Mouse (Mus musculus) heart, postnatal 25 days (tissue): ENCODE measurements around the gene Srgap2. TPM values are rescaled to one million over a fixed set of nuclear protein-coding genes. Genes with fewer than 3 reads are reported as not detected.
"Not testable (repeated sequence)": the region's sequence is repeated elsewhere in the genome, so short reads cannot be mapped to it uniquely, and the experiment has no call there.

Experiments used
- DNase-seq: peaks from one replicate; pipeline ENCODE4 v3.0.0; 2022; ENCODE audit warnings: low spot score
- intact Hi-C: fragments of 180-260 bp; cut with DNase I; formaldehyde crosslinking; loops from one replicate; pipeline ENCODE4 v1.15.1; 2025
- total RNA-seq, 2 experiments: library from RNA; stranded (reverse); gene quantifications; 2 replicates each; pipeline ENCODE4 v1.2.3; 2021

Gene Srgap2
- total RNA-seq, 2 experiments from 2014 or later = 22.8 to 24.3 TPM

DNA sequence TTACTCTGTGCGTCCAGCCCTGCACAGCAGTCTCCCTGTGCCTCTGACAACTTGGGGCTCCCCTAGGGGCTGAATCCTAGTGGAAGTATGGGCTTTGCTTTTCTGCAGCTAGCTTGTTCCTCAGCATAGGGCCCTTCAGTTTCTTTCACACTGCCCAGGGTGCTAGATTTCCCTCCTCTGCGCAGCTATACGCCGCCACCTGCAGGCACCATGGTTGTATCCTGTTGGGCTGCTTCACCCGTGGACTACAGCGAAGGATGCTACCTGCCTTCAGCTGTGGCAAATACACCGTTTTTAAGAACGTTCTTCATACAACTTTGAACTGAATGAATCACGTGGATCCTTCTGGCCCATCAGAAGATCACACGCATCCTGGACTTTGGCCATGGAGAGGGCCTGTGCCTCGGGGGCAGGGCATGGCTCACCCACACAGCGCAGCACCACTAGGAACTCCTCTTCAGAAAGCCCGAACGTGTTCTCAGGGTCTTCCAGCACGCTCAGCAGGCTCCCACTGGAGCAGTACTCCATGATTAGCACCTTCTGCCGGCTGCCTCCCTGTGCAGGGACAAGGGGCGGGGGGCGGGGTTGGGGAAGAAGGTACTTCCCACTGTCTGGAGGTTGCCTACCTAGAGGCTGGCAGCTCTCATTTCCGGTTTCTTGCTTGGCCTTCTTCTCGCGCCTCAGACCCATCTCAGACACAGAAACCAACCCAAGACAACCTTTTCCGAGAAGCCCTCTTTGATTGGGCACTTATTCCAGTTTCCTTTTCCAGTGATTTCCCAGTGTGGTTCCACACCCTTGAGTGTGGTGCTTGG lies 252.2 kb downstream of the Srgap2 start:
- DNase-seq = no peak
- intact Hi-C loops = loop anchor here (5.0 kb wide), 1 partner anchor 282 kb away; no protein-coding TSS in a partner anchor

DNA sequence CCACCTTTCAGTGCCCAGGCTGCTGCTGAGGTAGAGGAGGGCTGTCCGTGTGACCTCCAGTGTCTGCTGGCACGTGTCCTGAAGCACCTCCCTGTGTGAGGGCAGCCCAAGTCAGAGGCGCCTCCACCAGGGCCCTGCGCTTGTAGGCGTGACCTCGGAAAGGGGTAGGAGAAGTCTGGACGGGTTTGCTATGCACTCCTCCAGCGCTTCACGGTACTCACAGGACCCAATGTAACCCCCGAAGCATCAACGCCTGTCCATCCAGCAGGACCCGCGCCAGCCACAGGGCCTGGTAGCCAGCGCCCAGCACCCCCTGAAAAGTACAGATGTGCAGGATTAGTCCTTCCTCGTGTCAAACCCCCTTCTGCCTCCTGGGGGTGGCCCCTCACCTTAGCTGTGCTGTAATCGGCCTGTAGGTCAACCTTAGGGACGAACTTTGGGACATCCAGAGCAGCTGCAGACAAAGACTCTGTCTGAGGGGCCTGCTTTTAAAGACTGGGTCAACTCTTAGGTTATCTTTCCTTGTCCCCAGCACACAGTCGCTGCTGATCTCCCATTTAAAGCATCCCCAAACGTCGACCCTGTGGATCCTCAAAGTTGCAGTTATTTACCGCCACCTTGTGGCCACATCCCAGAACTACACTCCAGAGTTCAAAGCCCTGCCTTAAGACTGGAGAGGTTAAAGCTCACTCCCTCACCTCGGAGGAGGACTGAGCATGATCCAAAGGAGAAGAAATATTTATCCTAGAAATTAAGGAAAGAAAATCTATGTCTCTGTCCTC lies 257.2 kb downstream of the Srgap2 start:
- no peak for DNase-seq
- intact Hi-C loops = loop anchor here (5.0 kb wide), 1 partner anchor 287 kb away; no protein-coding TSS in a partner anchor

DNA sequence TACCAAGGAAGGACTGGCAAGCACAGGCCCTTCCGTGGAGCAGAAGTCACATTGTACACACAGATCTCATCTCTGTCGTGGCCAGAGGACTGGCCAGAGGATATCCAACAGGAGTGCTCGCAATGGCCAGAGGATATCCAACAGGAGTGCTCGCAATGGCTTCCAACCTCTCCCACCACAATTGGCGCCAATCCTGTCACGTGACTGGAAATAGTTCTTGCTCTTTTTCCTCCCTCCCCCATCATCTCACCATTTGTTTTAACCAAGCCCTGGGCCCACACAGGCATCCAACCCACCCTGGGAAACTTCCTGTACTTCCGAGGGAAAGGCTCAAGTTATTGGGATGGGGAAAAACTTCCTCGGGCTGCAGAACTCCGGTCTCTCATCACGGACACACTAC lies 258.4 kb downstream of the Srgap2 start:
- intact Hi-C loops = no loop called here

DNA sequence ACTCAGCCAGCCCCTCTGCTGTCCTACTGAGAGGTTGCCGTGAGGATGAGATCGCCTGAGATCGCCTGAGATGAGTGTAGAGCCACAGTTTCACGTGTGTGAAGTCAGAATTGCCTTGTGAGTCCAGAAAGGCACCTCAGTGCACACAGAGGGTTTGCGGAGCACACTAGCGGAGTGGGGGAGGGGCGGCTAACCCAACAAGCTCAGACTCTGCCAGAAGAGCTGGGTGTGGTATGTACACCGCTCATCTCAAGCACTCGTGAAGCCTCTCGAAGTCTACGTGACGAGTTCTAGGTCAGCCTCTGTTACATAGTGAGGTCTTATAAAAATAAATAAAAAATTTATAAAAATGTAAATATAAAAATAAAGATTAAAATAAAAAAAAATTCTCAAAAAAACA lies 263.2 kb downstream of the Srgap2 start:
- DNase-seq = no peak
- intact Hi-C loops = loop anchor here (5.0 kb wide), 1 partner anchor 387 kb away; no protein-coding TSS in a partner anchor

More for the DNA sequence above, 258.4 kb downstream of the Srgap2 start:
- DNase-seq = no peak

DNA sequence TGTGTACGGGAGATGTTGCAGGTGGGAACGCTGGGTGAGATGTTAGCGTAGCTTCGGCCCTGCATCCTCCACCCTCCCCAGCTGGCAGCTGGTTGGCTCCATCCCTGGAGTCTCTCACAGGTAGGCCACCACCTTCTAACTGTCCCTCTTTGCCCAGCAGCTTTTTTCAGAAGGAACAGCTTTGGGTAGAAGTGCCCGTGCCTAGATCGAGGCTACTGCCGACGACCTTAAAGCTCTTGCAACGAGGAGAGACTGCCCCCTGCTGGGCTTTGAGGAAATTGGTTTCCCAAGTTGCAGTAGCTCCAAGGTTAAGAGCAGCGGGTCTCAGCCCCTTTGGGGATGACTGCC lies 266.9 kb downstream of the Srgap2 start:
- no peak for DNase-seq
- intact Hi-C loops = loop anchor here (1.0 to 5.0 kb wide), 3 partner anchors 79 to 383 kb away; no protein-coding TSS in a partner anchor

DNA sequence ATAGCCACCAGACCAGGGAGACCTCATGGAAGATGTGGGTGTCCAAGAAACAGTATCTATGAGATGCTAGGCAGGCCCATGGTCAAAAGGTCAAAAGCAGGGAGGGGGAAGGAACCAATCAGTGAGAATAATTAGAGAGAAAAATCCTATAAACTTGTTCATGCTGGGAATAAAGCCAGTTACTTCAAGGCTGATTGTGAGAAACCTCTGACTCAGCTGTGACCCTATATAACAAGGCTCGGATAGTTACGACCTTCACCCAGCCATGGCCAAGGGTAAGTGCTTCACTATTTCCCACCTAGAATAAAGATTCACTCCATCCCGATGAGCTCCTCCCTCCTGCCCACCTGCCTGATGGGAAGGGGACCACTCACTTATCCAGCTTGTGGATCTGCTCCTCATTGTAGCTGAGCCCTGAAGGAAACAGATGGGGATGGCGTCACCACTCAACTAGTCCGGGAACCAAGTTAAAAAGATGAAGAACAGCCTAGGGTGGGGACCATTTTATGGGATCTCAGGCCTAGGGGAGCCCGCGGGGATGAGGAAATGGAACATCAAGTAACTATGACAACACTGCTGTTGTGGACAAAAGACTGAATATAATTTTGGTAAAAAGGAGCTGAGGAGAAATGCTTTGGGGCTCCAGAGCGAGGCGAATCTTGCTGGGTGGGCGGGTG lies 267.4 kb downstream of the Srgap2 start:
- no peak for DNase-seq
- intact Hi-C loops = loop anchor here (1.0 to 5.0 kb wide), 3 partner anchors 78 to 382 kb away; no protein-coding TSS in a partner anchor

GRCm38 (mm10) chr1:131257288-131257687 lies 269.9 kb downstream of the Srgap2 start:
- no peak for DNase-seq
- intact Hi-C loops = no loop called here

DNA sequence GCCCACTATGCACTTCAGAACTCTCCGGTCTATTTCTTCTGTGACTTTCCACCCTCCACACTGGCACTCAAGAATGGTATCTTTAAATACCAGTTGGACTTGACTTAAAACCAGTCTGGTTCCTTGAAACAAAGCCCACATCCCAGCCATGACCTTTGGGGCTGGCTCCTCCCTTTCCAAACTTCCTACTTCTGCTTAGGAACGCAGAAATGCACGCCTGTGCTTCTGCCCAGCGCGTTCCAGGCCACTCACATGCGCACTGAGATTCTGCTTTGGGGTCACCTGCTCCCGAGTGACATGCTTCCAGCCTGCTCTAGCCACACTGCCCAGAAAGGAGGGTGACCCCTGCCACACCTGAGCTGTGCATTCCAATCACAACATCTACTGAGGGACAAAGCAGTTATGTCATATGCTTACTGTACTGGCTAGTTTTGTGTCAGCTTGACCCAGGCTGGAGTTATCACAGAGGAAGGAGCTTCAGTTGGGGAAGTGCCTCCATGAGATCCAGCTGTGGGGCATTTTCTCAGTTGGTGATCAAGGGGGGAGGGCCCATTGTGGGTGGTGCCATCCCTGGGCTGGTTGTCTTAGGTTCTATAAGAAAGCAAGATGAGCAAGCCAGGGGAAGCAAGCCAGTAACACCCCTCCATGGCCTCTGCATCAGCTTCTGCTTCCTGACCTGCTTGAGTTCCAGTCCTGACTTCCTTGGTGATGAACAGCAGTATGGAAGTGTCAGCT lies 274.5 kb downstream of the Srgap2 start:
- intact Hi-C loops, DNase-seq: not testable (repeated sequence)

DNA sequence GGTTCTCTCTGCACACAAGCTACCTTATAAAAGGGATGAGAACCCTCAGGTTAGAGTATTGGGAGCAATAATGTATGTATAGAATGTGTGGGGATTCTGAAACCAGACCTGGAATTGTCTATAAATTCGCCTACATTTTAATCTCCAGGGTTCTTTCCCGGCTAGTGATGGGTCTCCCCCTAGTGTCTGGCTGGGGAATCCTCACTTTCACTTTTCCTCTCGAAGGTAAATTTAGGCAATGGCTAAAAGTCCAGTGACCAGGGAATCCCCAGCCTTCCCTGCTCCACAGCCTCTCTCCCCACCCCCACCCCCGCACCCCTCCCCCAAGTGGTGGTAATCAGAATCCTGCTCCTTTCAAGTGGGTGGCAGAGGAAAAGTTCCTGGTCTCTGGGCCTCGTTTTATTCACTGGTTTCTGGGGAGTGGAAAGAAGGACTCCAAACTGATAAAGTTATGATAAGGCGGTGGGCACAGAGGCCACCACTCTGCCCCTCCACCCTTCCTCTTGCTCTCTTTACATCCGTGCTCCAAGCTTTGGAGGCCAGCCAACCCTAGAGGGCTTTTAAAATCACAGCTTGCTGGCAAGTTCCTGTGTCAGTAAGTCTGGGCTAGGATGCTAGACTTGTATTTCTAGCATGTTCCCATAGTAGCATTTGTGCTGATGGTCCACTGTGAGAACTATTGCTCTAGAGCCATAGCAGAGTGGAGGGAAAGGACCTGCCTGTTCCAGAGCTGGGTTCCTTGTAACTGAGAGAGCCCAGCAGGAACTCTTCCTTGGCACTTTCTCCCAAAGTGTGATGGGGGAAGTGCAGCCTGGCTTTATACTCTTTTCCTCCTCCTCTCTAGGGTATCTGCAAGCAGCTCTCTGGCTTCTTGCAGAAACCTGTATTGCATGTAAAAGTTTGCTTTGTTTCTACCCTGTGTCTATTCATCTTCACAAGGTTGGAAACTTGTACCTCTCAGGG lies 280.4 kb downstream of the Srgap2 start:
- intact Hi-C loops = loop anchor here (1.0 to 10.0 kb wide), 4 partner anchors 39 to 702 kb away; no protein-coding TSS in a partner anchor

DNA sequence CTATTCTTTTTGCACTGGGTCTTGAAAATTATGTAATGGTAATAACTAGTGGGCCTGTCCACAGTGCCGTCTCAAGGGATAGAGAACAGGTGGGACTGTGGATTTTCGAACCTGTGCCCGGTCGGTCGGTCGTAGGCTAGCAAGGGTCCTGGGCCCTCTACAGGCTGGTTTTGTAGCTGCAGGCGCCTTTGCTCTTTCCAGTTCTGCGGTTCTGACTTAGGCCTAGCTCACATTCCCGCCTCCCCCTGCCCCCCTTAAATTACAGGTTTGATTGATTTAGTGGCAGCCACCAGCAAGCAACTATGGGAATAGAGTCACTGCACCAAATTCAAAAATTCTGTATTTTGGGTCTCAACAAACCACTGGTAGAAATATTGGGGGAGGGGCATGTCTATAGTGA lies 281.2 kb downstream of the Srgap2 start:
- intact Hi-C loops = loop anchor here (1.0 to 10.0 kb wide), 4 partner anchors 39 to 701 kb away; no protein-coding TSS in a partner anchor

More for the DNA sequence above, 280.4 kb downstream of the Srgap2 start:
- DNase-seq = no peak

GRCm38 (mm10) chr1:131245089-131245856 lies 281.9 kb downstream of the Srgap2 start, which contains the start of gene Rassf5:
Gene Rassf5 (minus strand): TSS chr1:131245258.
- peak; percentile 58 for DNase-seq
- intact Hi-C loops = loop anchor here (5.0 to 10.0 kb wide), 3 partner anchors 38 to 700 kb away; no protein-coding TSS in a partner anchor

More for the DNA sequence above, 281.2 kb downstream of the Srgap2 start:
- no peak for DNase-seq

- intact Hi-C loops = loop anchor here (5.0 to 10.0 kb wide), 3 partner anchors 37 to 700 kb away; no protein-coding TSS in a partner anchor
- DNase-seq = no peak
Observed at GRCm38 (mm10) chr1:131244536-131245088, 282.5 kb downstream of the Srgap2 start.

DNA sequence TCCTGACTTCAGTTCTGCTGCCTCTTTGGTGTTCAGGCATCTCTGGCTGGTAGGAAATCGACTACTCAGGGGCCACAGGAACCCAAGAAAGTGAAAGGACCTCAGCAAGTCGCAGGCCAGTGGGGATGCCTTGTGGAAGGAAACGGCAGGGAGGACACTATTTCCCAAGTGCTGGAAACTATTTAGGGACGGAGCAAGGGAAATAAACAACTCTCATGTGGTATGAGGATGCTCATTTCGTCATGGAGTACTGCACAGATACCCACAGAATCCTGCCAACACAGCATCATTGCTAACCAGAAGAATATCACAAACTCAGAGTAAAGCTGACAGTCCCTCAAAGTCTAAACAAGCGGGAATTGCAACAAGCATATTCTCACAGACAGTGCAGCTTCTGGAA lies 284.2 kb downstream of the Srgap2 start:
- intact Hi-C loops = loop anchor here (10.0 kb wide), 1 partner anchor 698 kb away; no protein-coding TSS in a partner anchor
- DNase-seq = no peak

- DNase-seq = no peak
- intact Hi-C loops = loop anchor here (10.0 kb wide), 1 partner anchor 695 kb away; no protein-coding TSS in a partner anchor
Observed at GRCm38 (mm10) chr1:131239576-131240193, 287.5 kb downstream of the Srgap2 start.

DNA sequence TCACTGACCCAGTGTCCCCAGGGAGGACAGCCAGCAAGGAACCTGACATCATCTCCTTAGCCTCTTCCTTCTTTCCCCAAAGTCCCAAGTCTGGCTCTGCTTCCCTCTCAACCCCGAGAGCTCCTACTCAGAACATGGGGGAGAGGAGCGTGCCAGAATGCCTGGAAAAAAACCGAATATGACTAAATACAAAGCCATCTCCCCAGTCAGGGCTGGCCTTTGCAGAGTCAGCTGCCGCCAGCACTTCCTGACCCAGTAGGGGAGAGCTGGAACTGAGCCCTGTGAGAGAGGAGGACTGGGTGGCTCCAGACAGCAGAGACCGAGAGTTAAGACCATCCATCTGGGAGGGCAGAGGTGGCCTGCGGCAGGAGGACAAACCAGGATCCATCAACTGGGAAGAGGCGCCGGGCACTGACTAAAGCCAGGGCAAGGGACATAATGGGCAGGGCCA lies 288.2 kb downstream of the Srgap2 start:
- DNase-seq = peak; percentile 74
- intact Hi-C loops = no loop called here

GRCm38 (mm10) chr1:131236077-131236476 lies 291.1 kb downstream of the Srgap2 start:
- intact Hi-C loops = no loop called here
- DNase-seq = no peak
